Mouse (Mus musculus) kidney, embryonic 16.5 days (tissue): ENCODE measurements around the gene Aox4. TPM values are rescaled to one million over a fixed set of nuclear protein-coding genes. Genes with fewer than 3 reads are reported as not detected.
A peak's percentile ranks its signal among the peaks of the same experiment; 100 is the strongest.

Source experiments
- ATAC-seq: fragments of 200-750 bp; cut with Nextera tagmentation; 2 replicates; pipeline ENCODE4 v1.8.0; 2017; ENCODE audit warnings: moderate TSS enrichment; ENCODE audit not compliant: low FRiP score, low TSS enrichment
- H3K27ac ChIP-seq: fragments of 300-500 bp; sonication (generic); 2 replicates; pipeline ENCODE4 v1.5.1; 2014; ENCODE audit warnings: low read length
- H3K27me3 ChIP-seq: fragments of 300-500 bp; sonication (generic); 2 replicates; pipeline ENCODE4 v1.6.1; 2014; ENCODE audit warnings: low read length, control low read depth, mixed read lengths; ENCODE audit not compliant: insufficient read depth
- H3K36me3 ChIP-seq: fragments of 300-500 bp; sonication (generic); 2 replicates; pipeline ENCODE4 v1.6.1; 2014; ENCODE audit warnings: low read length, control low read depth, mixed read lengths; ENCODE audit not compliant: insufficient read depth
- H3K4me1 ChIP-seq: fragments of 300-500 bp; sonication (generic); 2 replicates; pipeline ENCODE4 v1.6.1; 2014; ENCODE audit warnings: low read length, control low read depth, mixed read lengths; ENCODE audit not compliant: insufficient read depth
- H3K4me2 ChIP-seq: fragments of 300-500 bp; sonication (generic); replicated peaks from 2 replicates; pipeline ENCODE4 v1.6.1; 2014; ENCODE audit warnings: low read depth, low read length
- H3K4me3 ChIP-seq: fragments of 300-500 bp; sonication (generic); 2 replicates; pipeline ENCODE4 v1.5.1; 2014; ENCODE audit warnings: mild to moderate bottlenecking, low read length
- H3K9ac ChIP-seq: fragments of 300-500 bp; sonication (generic); replicated peaks from 2 replicates; pipeline ENCODE4 v1.6.1; 2014; ENCODE audit warnings: low read length
- H3K9me3 ChIP-seq: fragments of 300-500 bp; sonication (generic); 2 replicates; pipeline ENCODE4 v1.6.1; 2016; ENCODE audit warnings: low read length, control low read depth
- WGBS: fragments of 180-500 bp; shearing (Covaris S2); extraction: QIAGEN DNeasy Blood & Tissue Kit; methylation state at CpG from one replicate; pipeline ENCODE4 v1.1.7; 2014; 5-methylcytosine and 5-hydroxymethylcytosine counted together
- polyA plus RNA-seq: library from polyadenylated mRNA; unstranded; fragments of >200 nt; fragmentation: Nextera tagmentation; extraction: Ambion mirVana; gene quantifications from 2 replicates; pipeline ENCODE4 v1.2.1, GENCODE M21; 2015

Aox4 gene
- polyA plus RNA-seq, 1 experiment from 2014 or later, result 0.02 TPM

DNA sequence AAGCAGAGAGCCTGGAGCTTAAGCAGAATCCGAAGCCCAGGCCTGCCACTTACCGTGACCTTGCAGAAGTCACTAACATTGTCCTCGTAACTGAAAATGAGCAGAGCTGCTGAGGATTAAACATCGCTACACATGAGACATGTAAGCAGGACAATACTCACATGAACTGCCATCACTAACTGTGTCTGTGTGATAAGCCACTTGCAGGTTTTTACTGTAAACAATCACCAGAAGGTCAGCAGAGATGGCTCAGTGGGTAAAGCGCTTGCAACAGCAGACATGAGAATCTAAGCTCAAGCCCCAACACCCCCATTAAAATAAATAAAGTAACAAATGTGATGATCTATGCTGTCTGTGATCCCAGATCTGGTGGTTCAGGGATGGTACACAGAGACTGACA lies 28.2 kb downstream of the Aox4 start:
- H3K36me3 ChIP-seq, result no peaks in the 10 kb centered on the region
- H3K4me2 ChIP-seq, result no peak overlapping the region
- H3K27ac ChIP-seq, result no peak overlapping the region
- no peaks in the 10 kb centered on the region for H3K9me3 ChIP-seq
- no peaks in the 10 kb centered on the region for H3K27me3 ChIP-seq
- H3K4me1 ChIP-seq, result no peaks in the 10 kb centered on the region
- no peak for ATAC-seq
- no peak overlapping the region for H3K4me3 ChIP-seq
- no peak overlapping the region for H3K9ac ChIP-seq
- WGBS, result 83% methylated on average over 5 of the region's 5 CpGs

GRCm38 (mm10) chr1:58238961-58239360 lies 28.8 kb downstream of the Aox4 start:
- H3K27ac ChIP-seq, result no peak overlapping the region
- no peaks in the 10 kb centered on the region for H3K36me3 ChIP-seq
- 94% methylated on average over 9 of the region's 9 CpGs for WGBS
- no peaks in the 10 kb centered on the region for H3K4me1 ChIP-seq
- no peak overlapping the region for H3K9ac ChIP-seq
- H3K27me3 ChIP-seq, result no peaks in the 10 kb centered on the region
- no peak for ATAC-seq
- no peak overlapping the region for H3K4me2 ChIP-seq
- H3K4me3 ChIP-seq, result no peak overlapping the region
- H3K9me3 ChIP-seq, result no peaks in the 10 kb centered on the region

- no peak overlapping the region for H3K4me2 ChIP-seq
- no peaks in the 10 kb centered on the region for H3K4me1 ChIP-seq
- no peak for ATAC-seq
- H3K27me3 ChIP-seq, result no peaks in the 10 kb centered on the region
- no peak overlapping the region for H3K9ac ChIP-seq
- WGBS, result 69% methylated on average over 6 of the region's 6 CpGs
- no peaks in the 10 kb centered on the region for H3K9me3 ChIP-seq
- H3K27ac ChIP-seq, result no peak overlapping the region
- no peak overlapping the region for H3K4me3 ChIP-seq
- no peaks in the 10 kb centered on the region for H3K36me3 ChIP-seq
These were observed 30.1 kb downstream of the Aox4 start for GRCm38 (mm10) chr1:58240347-58240746.

- no peak for ATAC-seq
- Histone ChIP-seq H3K27ac (no peak overlapping the region), H3K4me3 (no peak overlapping the region), H3K9ac (no peak overlapping the region), H3K36me3 (no peaks in the 10 kb centered on the region), H3K9me3 (no peaks in the 10 kb centered on the region), H3K27me3 (no peaks in the 10 kb centered on the region), H3K4me1 (no peaks in the 10 kb centered on the region), H3K4me2 (no peak overlapping the region)
- 78% methylated on average over 3 of the region's 3 CpGs for WGBS
These were observed 34.3 kb downstream of the Aox4 start for GRCm38 (mm10) chr1:58244487-58244886.

DNA sequence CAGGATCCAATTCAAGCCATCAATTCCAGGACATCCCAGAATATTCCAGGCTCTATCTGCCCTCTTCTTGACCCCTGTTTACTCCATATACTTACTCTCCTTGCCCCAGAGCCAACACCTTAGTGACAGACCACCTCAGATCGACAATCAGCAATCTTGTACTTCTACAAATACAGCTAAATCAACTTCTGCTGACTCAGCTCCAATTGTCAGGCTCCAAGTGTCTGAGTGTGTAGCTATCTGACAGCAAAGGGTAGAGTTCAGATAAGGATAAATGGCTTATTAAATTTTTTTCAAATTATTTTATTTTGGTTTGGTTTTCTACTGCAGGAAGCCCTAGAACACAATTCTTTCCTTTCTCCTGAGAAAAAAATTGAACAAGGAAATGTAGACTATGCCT lies 38.3 kb downstream of the Aox4 start:
- H3K27ac ChIP-seq, result no peak overlapping the region
- H3K4me1 ChIP-seq, result no peaks in the 10 kb centered on the region
- 55% methylated on average over 1 of the region's 1 CpGs for WGBS
- H3K9me3 ChIP-seq, result no peaks in the 10 kb centered on the region
- ATAC-seq, result no peak
- no peak overlapping the region for H3K9ac ChIP-seq
- H3K27me3 ChIP-seq, result no peaks in the 10 kb centered on the region
- no peaks in the 10 kb centered on the region for H3K36me3 ChIP-seq
- no peak overlapping the region for H3K4me3 ChIP-seq
- H3K4me2 ChIP-seq, result no peak overlapping the region

DNA sequence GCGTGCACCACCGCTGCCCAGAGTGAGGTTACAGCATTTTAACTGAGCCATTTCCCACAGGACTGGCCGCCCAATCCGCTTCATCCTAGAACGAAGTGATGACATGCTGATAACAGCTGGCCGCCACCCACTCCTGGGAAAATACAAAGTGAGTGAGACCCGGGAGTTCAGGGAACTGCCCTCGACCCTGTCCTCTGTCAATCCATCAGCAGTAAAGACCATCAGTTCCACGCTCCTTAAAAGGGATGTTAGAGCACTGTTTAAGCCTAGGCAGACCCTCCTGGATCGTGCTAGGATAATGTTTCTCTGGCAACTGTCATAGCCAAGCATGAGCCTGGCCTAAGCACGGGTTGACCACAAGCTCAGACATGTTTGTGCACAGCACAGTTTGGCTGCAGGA lies 43.3 kb downstream of the Aox4 start:
- Histone ChIP-seq H3K4me2 (no peak overlapping the region), H3K27ac (no peak overlapping the region), H3K9ac (no peak overlapping the region), H3K36me3 (no peaks in the 10 kb centered on the region), H3K4me3 (no peak overlapping the region), H3K9me3 (no peaks in the 10 kb centered on the region), H3K4me1 (no peaks in the 10 kb centered on the region), H3K27me3 (no peaks in the 10 kb centered on the region)
- ATAC-seq, result no peak
- WGBS, result 47% methylated on average over 11 of the region's 11 CpGs

DNA sequence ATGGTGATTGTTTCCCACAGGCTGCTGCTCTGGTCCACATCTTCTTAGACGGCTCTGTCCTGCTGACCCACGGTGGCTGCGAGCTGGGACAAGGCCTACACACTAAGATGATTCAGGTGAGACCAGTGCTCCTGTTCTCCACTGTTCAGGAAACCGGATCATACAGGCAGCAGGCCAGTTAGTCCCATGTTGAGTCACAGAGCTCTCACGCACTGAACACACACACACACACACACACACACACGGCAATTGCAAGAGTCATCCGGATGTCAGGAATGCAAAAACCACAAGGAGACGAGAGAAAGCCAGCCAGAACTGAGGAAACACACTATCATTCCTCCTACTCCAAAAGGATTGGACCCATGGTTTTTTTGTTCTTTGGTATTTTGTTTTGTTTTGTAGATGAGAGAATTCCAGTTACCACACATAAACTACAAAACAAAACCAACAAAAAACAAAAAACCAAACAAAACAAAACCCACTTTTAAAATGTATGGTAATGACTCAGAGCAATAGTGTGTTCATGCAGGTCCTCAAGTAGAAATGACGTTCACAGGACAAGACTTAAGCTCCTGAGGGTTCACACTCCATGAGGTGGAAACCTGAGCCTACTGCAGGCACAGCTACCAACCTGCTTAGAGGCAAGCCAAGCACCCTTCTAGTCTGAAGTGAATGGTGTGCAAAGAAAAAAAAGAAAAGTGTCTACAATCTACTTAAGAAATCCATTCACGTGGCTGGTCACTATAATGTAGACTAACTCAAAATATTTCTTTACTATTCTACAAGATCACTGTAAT lies 47.2 kb downstream of the Aox4 start:
- no peaks in the 10 kb centered on the region for H3K9me3 ChIP-seq
- 68% methylated on average over 10 of the region's 10 CpGs for WGBS
- H3K4me3 ChIP-seq, result no peak overlapping the region
- no peak overlapping the region for H3K9ac ChIP-seq
- H3K27ac ChIP-seq, result no peak overlapping the region
- H3K36me3 ChIP-seq, result no peaks in the 10 kb centered on the region
- no peak for ATAC-seq
- H3K4me2 ChIP-seq, result no peak overlapping the region
- no peaks in the 10 kb centered on the region for H3K4me1 ChIP-seq
- H3K27me3 ChIP-seq, result no peaks in the 10 kb centered on the region

DNA sequence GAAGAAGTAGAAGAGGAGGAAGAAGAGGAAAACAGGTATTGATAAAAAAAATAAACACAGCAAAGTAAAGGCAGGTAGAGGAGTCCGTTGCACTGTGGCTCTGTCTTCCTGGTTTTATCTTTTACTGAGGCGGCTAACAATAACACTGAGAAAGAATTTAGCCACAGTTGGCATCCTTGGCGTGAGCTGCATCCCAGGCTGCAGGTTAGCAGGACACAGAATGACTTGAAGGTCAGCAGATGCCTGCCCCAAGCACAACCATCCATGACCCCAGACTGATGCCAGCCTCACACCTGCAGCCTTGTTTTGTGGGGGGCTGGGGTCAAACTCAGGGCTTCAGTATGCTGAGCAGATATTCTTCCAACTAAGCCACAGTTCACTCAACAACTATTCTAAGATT lies 50.1 kb downstream of the Aox4 start:
- H3K4me3 ChIP-seq, result no peak overlapping the region
- no peak overlapping the region for H3K27ac ChIP-seq
- no peaks in the 10 kb centered on the region for H3K4me1 ChIP-seq
- H3K9ac ChIP-seq, result no peak overlapping the region
- 55% methylated on average over 3 of the region's 3 CpGs for WGBS
- H3K27me3 ChIP-seq, result no peaks in the 10 kb centered on the region
- H3K4me2 ChIP-seq, result no peak overlapping the region
- ATAC-seq, result no peak
- H3K9me3 ChIP-seq, result no peaks in the 10 kb centered on the region
- no peaks in the 10 kb centered on the region for H3K36me3 ChIP-seq

DNA sequence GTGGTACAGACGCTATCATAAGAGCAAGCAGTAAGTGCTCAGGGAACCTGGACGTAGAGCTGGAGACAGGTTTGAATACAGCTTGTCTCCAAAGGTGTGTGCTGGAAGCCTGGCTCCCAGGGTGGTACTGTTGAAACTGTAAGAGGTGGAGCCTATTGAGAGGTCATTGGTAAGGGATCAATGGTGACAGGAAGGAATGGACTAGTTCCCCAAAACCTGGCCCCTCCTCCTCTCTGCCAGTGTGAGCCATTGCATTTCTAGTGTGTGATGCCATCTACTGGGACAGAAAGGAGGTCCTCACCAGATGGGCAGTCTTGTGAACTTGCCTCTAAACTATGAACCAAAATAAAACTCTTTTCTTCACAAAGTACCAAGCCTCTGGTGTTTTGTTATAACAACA lies 58.0 kb downstream of the Aox4 start:
- no peak overlapping the region for H3K4me2 ChIP-seq
- H3K9ac ChIP-seq, result no peak overlapping the region
- no peaks in the 10 kb centered on the region for H3K27me3 ChIP-seq
- H3K9me3 ChIP-seq, result no peaks in the 10 kb centered on the region
- no peaks in the 10 kb centered on the region for H3K4me1 ChIP-seq
- WGBS, result 76% methylated on average over 2 of the region's 2 CpGs
- no peak overlapping the region for H3K27ac ChIP-seq
- no peak overlapping the region for H3K4me3 ChIP-seq
- no peak for ATAC-seq
- no peaks in the 10 kb centered on the region for H3K36me3 ChIP-seq

DNA sequence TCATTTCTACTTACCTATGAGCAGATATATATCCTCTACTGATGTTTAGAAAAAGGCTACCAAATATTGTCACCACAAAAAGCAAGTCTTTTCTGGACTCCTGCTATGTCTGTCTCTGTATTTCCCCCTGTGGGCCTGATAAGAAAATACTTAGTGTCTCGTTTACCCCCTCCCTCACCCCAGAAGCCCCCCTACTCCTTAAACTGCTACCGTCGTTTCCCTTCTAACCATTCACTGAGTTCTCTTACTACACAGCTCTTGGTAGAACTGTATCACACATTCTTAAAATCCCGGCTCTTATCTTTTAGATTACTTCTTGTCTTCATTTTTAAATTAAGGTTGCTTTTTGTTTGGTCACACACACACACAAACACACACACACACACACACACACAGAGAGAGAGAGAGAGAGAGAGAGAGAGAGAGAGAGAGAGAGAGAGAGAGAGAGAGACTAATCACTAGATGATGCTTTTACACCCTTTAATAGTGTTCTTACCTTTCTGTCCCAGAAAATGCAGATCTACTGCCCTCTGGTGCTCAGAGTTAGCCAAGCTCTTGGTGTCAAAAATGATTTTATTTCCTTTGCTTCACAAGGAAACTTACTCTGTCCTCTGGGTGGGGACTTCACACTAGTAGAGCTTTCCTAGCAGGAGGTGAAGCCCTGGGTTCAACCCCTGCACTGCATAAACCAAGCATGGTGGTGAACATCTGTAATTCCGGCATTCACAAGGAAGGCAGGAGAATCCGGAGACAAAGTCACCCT lies 60.8 kb downstream of the Aox4 start:
- ATAC-seq, result 0 out of 2 replicates have a peak, but pooled peaks have one; percentile 12
- Histone ChIP-seq H3K9me3 (no peaks in the 10 kb centered on the region), H3K4me1 (0 out of 2 replicates have a peak, but pooled peaks cover 3% of the 10 kb centered on the region), H3K27me3 (no peaks in the 10 kb centered on the region), H3K27ac (no peak overlapping the region), H3K36me3 (no peaks in the 10 kb centered on the region), H3K4me2 (no peak overlapping the region), H3K9ac (no peak overlapping the region), H3K4me3 (no peak overlapping the region)
- WGBS, result 52% methylated on average over 6 of the region's 6 CpGs
